Mouse (Mus musculus) hindbrain, postnatal 0 days (tissue): Measurements from ENCODE around the gene Mrps16. TPM values are rescaled to one million over a fixed set of nuclear protein-coding genes. Genes with fewer than 3 reads are reported as not detected.
A peak's percentile ranks its signal among the peaks of the same experiment; 100 is the strongest.

Experiments used
- ATAC-seq: fragments of 200-750 bp; cut with Nextera tagmentation; 2 replicates; pipeline ENCODE4 v1.8.0; 2017; ENCODE audit warnings: mild to moderate bottlenecking, moderate TSS enrichment, moderate library complexity
- DNase-seq: peaks from one replicate; pipeline ENCODE4 v3.0.0-alpha.2; 2015; ENCODE audit warnings: low spot score
- H3K27ac ChIP-seq: fragments of 300-500 bp; sonication (generic); 2 replicates; pipeline ENCODE4 v1.5.1; 2014; ENCODE audit warnings: mild to moderate bottlenecking
- H3K27me3 ChIP-seq: fragments of 300-500 bp; sonication (generic); 2 replicates; pipeline ENCODE4 v1.6.1; 2014; ENCODE audit warnings: low read length, mixed read lengths; ENCODE audit not compliant: insufficient read depth
- H3K36me3 ChIP-seq: fragments of 300-500 bp; sonication (generic); 2 replicates; pipeline ENCODE4 v1.6.1; 2014; ENCODE audit warnings: low read length, mixed read lengths; ENCODE audit not compliant: insufficient read depth
- H3K4me1 ChIP-seq: fragments of 300-500 bp; sonication (generic); 2 replicates; pipeline ENCODE4 v1.6.1; 2014; ENCODE audit warnings: antibody characterized with exemption, low read length, mixed read lengths; ENCODE audit not compliant: insufficient read depth
- H3K4me2 ChIP-seq: fragments of 300-500 bp; sonication (generic); 2 replicates; pipeline ENCODE4 v1.6.1; 2014; ENCODE audit warnings: low read depth, mild to moderate bottlenecking, low read length, moderate library complexity, mixed read lengths
- H3K4me3 ChIP-seq: fragments of 300-500 bp; sonication (generic); 2 replicates; pipeline ENCODE4 v1.5.1; 2014; ENCODE audit warnings: low read length
- H3K9ac ChIP-seq: fragments of 300-500 bp; sonication (generic); replicated peaks from 2 replicates; pipeline ENCODE4 v1.6.1; 2014; ENCODE audit warnings: mild to moderate bottlenecking, low read length, moderate library complexity, mixed read lengths
- H3K9me3 ChIP-seq: fragments of 300-500 bp; sonication (generic); 2 replicates; pipeline ENCODE4 v1.6.1; 2016; ENCODE audit warnings: low read length, mixed read lengths
- CTCF ChIP-seq: IDR thresholded peaks from 2 replicates; pipeline ENCODE4 v1.5.1; 2016; ENCODE audit warnings: antibody characterized with exemption, control low read depth, low read depth
- WGBS: fragments of 180-500 bp; shearing (Covaris S2); extraction: QIAGEN DNeasy Blood & Tissue Kit; methylation state at CpG from one replicate; pipeline ENCODE4 v1.1.7; 2014; 5-methylcytosine and 5-hydroxymethylcytosine counted together
- polyA plus RNA-seq: library from polyadenylated mRNA; unstranded; fragments of >200 nt; fragmentation: Nextera tagmentation; extraction: Ambion mirVana; gene quantifications from 2 replicates; pipeline ENCODE4 v1.2.1, GENCODE M21; 2015
- total RNA-seq: library from RNA; depleted of rRNA; stranded (reverse); fragments of >200 nt; gene quantifications from 2 replicates; pipeline ENCODE4 v1.2.3, GENCODE M21; 2014

The Mrps16 gene
- total and polyA plus RNA-seq, 2 experiments from 2014 or later = 35.4 to 68.1 TPM

GRCm38 (mm10) chr14:20370798-20371197 is 22.6 kb downstream of the Mrps16 start:
- TF ChIP-seq CTCF = no peak
- no peak overlapping the region for H3K9ac ChIP-seq
- no peaks in the 10 kb centered on the region for H3K4me1 ChIP-seq
- no peak overlapping the region for H3K4me2 ChIP-seq
- H3K27ac ChIP-seq = no peak overlapping the region
- no peak for ATAC-seq
- no peaks in the 10 kb centered on the region for H3K27me3 ChIP-seq
- H3K36me3 ChIP-seq = peaks cover 40% of the 10 kb centered on the region; the same call in 1 of the 2 replicates
- no peak overlapping the region for H3K4me3 ChIP-seq
- 84% methylated on average over 7 of the region's 7 CpGs for WGBS
- no peak for DNase-seq
- H3K9me3 ChIP-seq = no peaks in the 10 kb centered on the region

- DNase-seq = no peak
- 94% methylated on average over 3 of the region's 3 CpGs for WGBS
- no peak for ATAC-seq
- Histone ChIP-seq H3K27ac (no peak overlapping the region), H3K9me3 (no peaks in the 10 kb centered on the region), H3K4me2 (no peak overlapping the region), H3K9ac (no peak overlapping the region), H3K36me3 (peaks cover 42% of the 10 kb centered on the region; the same call in 1 of the 2 replicates), H3K4me1 (no peaks in the 10 kb centered on the region), H3K27me3 (no peaks in the 10 kb centered on the region), H3K4me3 (no peak overlapping the region)
- TF ChIP-seq CTCF = no peak
These were observed 25.2 kb downstream of the Mrps16 start for GRCm38 (mm10) chr14:20368271-20368670.

GRCm38 (mm10) chr14:20363230-20363629 is 30.2 kb downstream of the Mrps16 start:
- H3K9me3 ChIP-seq = no peaks in the 10 kb centered on the region
- H3K4me3 ChIP-seq = no peak overlapping the region
- H3K4me2 ChIP-seq = no peak overlapping the region
- no peaks in the 10 kb centered on the region for H3K4me1 ChIP-seq
- H3K9ac ChIP-seq = no peak overlapping the region
- ATAC-seq = no peak
- no peaks in the 10 kb centered on the region for H3K27me3 ChIP-seq
- H3K27ac ChIP-seq = no peak overlapping the region
- DNase-seq = no peak
- peaks cover 52% of the 10 kb centered on the region for H3K36me3 ChIP-seq
- TF ChIP-seq CTCF = no peak
- 96% methylated on average over 4 of the region's 4 CpGs for WGBS

GRCm38 (mm10) chr14:20347991-20348541 is 45.4 kb downstream of the Mrps16 start, which contains the start of the genes Ecd and Fam149b:
Gene Ecd (minus strand): TSS chr14:20348121.
Gene Fam149b (plus strand): TSS chr14:20348162.
- peak within 1 kb of the TSS; percentile 94 for H3K27ac ChIP-seq
- DNase-seq (peak; percentile 98), ATAC-seq (peak; percentile 99)
- H3K9me3 ChIP-seq = no peaks in the 10 kb centered on the region
- peak within 1 kb of the TSS; percentile 86 for H3K4me2 ChIP-seq
- 0 out of 2 replicates have a peak, but pooled peaks cover 4% of the 10 kb centered on the region for H3K36me3 ChIP-seq
- peaks cover 11% of the 10 kb centered on the region for H3K4me1 ChIP-seq
- under 1% methylated on average over 36 of the region's 42 CpGs for WGBS
- H3K4me3 ChIP-seq = peak within 1 kb of the TSS; percentile 85
- peak within 1 kb of the TSS; percentile 94 for H3K9ac ChIP-seq
- no peaks in the 10 kb centered on the region for H3K27me3 ChIP-seq
- peak; percentile 47; the same call in 1 of the 2 replicates for TF ChIP-seq CTCF

GRCm38 (mm10) chr14:20347441-20347990 is 45.9 kb downstream of the Mrps16 start:
- Histone ChIP-seq H3K27me3 (no peaks in the 10 kb centered on the region), H3K9me3 (no peaks in the 10 kb centered on the region), H3K36me3 (0 out of 2 replicates have a peak, but pooled peaks cover 4% of the 10 kb centered on the region), H3K27ac (peak overlapping the region; percentile 94), H3K4me2 (peak overlapping the region; percentile 86), H3K4me1 (peaks cover 11% of the 10 kb centered on the region), H3K9ac (peak overlapping the region; percentile 94), H3K4me3 (peak overlapping the region; percentile 85)
- DNase-seq = no peak
- peak; percentile 74 for ATAC-seq
- no peak for TF ChIP-seq CTCF
- WGBS = 4% methylated on average over 15 of the region's 15 CpGs

- no peak overlapping the region for H3K27ac ChIP-seq
- 79% methylated on average over 9 of the region's 9 CpGs for WGBS
- H3K4me2 ChIP-seq = no peak overlapping the region
- 0 out of 2 replicates have a peak, but pooled peaks cover 4% of the 10 kb centered on the region for H3K36me3 ChIP-seq
- no peaks in the 10 kb centered on the region for H3K9me3 ChIP-seq
- ATAC-seq (no peak), DNase-seq (no peak)
- peaks cover 11% of the 10 kb centered on the region for H3K4me1 ChIP-seq
- no peak overlapping the region for H3K9ac ChIP-seq
- no peaks in the 10 kb centered on the region for H3K27me3 ChIP-seq
- H3K4me3 ChIP-seq = no peak overlapping the region
- TF ChIP-seq CTCF = no peak
These were observed 47.5 kb downstream of the Mrps16 start for GRCm38 (mm10) chr14:20345885-20346284.

- Histone ChIP-seq H3K4me2 (no peak overlapping the region), H3K36me3 (peaks cover 24% of the 10 kb centered on the region; the same call in 1 of the 2 replicates), H3K9ac (no peak overlapping the region), H3K4me1 (no peaks in the 10 kb centered on the region), H3K4me3 (no peak overlapping the region), H3K9me3 (no peaks in the 10 kb centered on the region), H3K27me3 (no peaks in the 10 kb centered on the region), H3K27ac (no peak overlapping the region)
- ATAC-seq (no peak), DNase-seq (no peak)
- WGBS = 80% methylated on average over 7 of the region's 7 CpGs
- no peak for TF ChIP-seq CTCF
These were observed 52.6 kb downstream of the Mrps16 start for GRCm38 (mm10) chr14:20340866-20341265.
